Mouse (Mus musculus) small intestine, adult 2 months (tissue): ENCODE data around the gene H2al1a.

Experiments
- CTCF ChIP-seq: fragments of 200-500 bp; IDR thresholded peaks from 2 replicates; pipeline ENCODE4 v1.5.1; 2012; ENCODE audit warnings: low read depth, mild to moderate bottlenecking, control low read depth, inconsistent platforms, low read length, moderate library complexity, mixed read lengths; ENCODE audit not compliant: insufficient replicate concordance, insufficient read length; ENCODE audit errors: extremely low read depth
- POLR2A ChIP-seq: fragments of 200-500 bp; IDR thresholded peaks from 2 replicates; pipeline ENCODE4 v1.6.1; 2012; ENCODE audit warnings: low read depth, mild to moderate bottlenecking, control low read depth, inconsistent platforms, low read length, moderate library complexity

GRCm38 (mm10) chrX:11273190-11273589 lies 25.9 kb upstream of the H2al1a start:
- TF ChIP-seq CTCF (no peak), POLR2A (no peak)
